Mouse (Mus musculus) embryonic facial prominence, embryonic 11.5 days (tissue): ENCODE measurements around the gene Usp21. TPM values are rescaled to one million over a fixed set of nuclear protein-coding genes. Genes with fewer than 3 reads are reported as not detected.
"Not testable (repeated sequence)": the region's sequence is repeated elsewhere in the genome, so short reads cannot be mapped to it uniquely, and the experiment has no call there.

Experiments used
- ATAC-seq: fragments of 200-750 bp; cut with Nextera tagmentation; replicated peaks from 2 replicates; pipeline ENCODE4 v1.8.0; 2017; ENCODE audit warnings: low read depth; ENCODE audit not compliant: insufficient number of reproducible peaks, low FRiP score, low TSS enrichment
- DNase-seq: peaks from one replicate; pipeline ENCODE4 v3.0.0-alpha.2; 2015; ENCODE audit warnings: low spot score
- H3K27ac ChIP-seq: fragments of 300-500 bp; sonication (generic); replicated peaks from 2 replicates; pipeline ENCODE4 v1.5.1; 2014; ENCODE audit warnings: mild to moderate bottlenecking, low read depth, low read length, control low read depth
- H3K27me3 ChIP-seq: fragments of 300-500 bp; sonication (generic); 2 replicates; pipeline ENCODE4 v1.6.1; 2014; ENCODE audit warnings: mild to moderate bottlenecking, low read length, moderate library complexity, mixed read lengths; ENCODE audit not compliant: control insufficient read depth, insufficient read depth
- H3K36me3 ChIP-seq: fragments of 300-500 bp; sonication (generic); replicated peaks from 2 replicates; pipeline ENCODE4 v1.6.1; 2014; ENCODE audit warnings: low read depth, mild to moderate bottlenecking, low read length, moderate library complexity, mixed read lengths; ENCODE audit not compliant: control insufficient read depth, insufficient read depth
- H3K4me1 ChIP-seq: fragments of 300-500 bp; sonication (generic); 2 replicates; pipeline ENCODE4 v1.6.1; 2014; ENCODE audit warnings: low read length, mixed read lengths; ENCODE audit not compliant: control insufficient read depth, insufficient read depth
- H3K4me2 ChIP-seq: fragments of 300-500 bp; sonication (generic); 2 replicates; pipeline ENCODE4 v1.6.1; 2014; ENCODE audit warnings: low read depth, mild to moderate bottlenecking, control low read depth, low read length, moderate library complexity
- H3K4me3 ChIP-seq: fragments of 300-500 bp; sonication (generic); 2 replicates; pipeline ENCODE4 v1.5.1; 2014; ENCODE audit warnings: low read depth, low read length, control low read depth
- H3K9ac ChIP-seq: fragments of 300-500 bp; sonication (generic); replicated peaks from 2 replicates; pipeline ENCODE4 v1.6.1; 2014; ENCODE audit warnings: mild to moderate bottlenecking, control low read depth, low read length
- H3K9me3 ChIP-seq: fragments of 300-500 bp; sonication (generic); replicated peaks from 2 replicates; pipeline ENCODE4 v1.6.1; 2016; ENCODE audit warnings: mild to moderate bottlenecking, low read length, inconsistent platforms, mixed read lengths; ENCODE audit not compliant: control insufficient read depth
- WGBS: fragments of 180-500 bp; shearing (Covaris S2); extraction: QIAGEN DNeasy Blood & Tissue Kit; methylation state at CpG from one replicate; pipeline ENCODE4 v1.1.7; 2014; 5-methylcytosine and 5-hydroxymethylcytosine counted together
- polyA plus RNA-seq: library from polyadenylated mRNA; unstranded; fragments of >200 nt; fragmentation: Nextera tagmentation; extraction: Ambion mirVana; gene quantifications from 2 replicates; pipeline ENCODE4 v1.2.1, GENCODE M21; 2014

The Usp21 gene
- polyA plus RNA-seq, 1 experiment from 2014 or later, result 96.1 TPM

- ATAC-seq (0 out of 2 replicates have a peak, but pooled peaks have one; percentile 65), DNase-seq (no peak)
- Histone ChIP-seq H3K36me3 (no peaks in the 10 kb centered on the region), H3K9me3 (no peaks in the 10 kb centered on the region), H3K4me3 (no peak overlapping the region), H3K9ac (no peak overlapping the region), H3K4me1 (no peaks in the 10 kb centered on the region), H3K4me2 (no peak overlapping the region), H3K27ac (no peak overlapping the region), H3K27me3 (no peaks in the 10 kb centered on the region)
- WGBS, result 68% methylated on average over 1 of the region's 1 CpGs
These were observed 34.2 kb upstream of the Usp21 start for GRCm38 (mm10) chr1:171322012-171322411.

GRCm38 (mm10) chr1:171321415-171321814, 33.6 kb upstream of the Usp21 start:
- Histone ChIP-seq H3K27me3 (no peaks in the 10 kb centered on the region), H3K9me3 (no peaks in the 10 kb centered on the region), H3K27ac (no peak overlapping the region), H3K36me3 (no peaks in the 10 kb centered on the region), H3K4me1 (no peaks in the 10 kb centered on the region), H3K4me3 (no peak overlapping the region), H3K4me2 (no peak overlapping the region), H3K9ac (no peak overlapping the region)
- ATAC-seq, result no peak
- DNase-seq, result peak; percentile 64

GRCm38 (mm10) chr1:171320151-171320550, 32.4 kb upstream of the Usp21 start:
- Histone ChIP-seq H3K27me3 (no peaks in the 10 kb centered on the region), H3K9ac (no peak overlapping the region), H3K9me3 (no peaks in the 10 kb centered on the region), H3K36me3 (no peaks in the 10 kb centered on the region), H3K27ac (no peak overlapping the region), H3K4me2 (no peak overlapping the region; the same call in 1 of the 2 replicates), H3K4me3 (peak overlapping the region; percentile 13), H3K4me1 (no peaks in the 10 kb centered on the region)
- DNase-seq, result no peak
- no peak for ATAC-seq
- 13% methylated on average over 5 of the region's 5 CpGs for WGBS

- 11% methylated on average over 7 of the region's 7 CpGs for WGBS
- no peaks in the 10 kb centered on the region for H3K9me3 ChIP-seq
- H3K4me2 ChIP-seq, result no peak overlapping the region
- no peaks in the 10 kb centered on the region for H3K36me3 ChIP-seq
- no peak overlapping the region for H3K9ac ChIP-seq
- no peak overlapping the region for H3K27ac ChIP-seq
- no peaks in the 10 kb centered on the region for H3K4me1 ChIP-seq
- H3K27me3 ChIP-seq, result no peaks in the 10 kb centered on the region
- no peak for DNase-seq
- H3K4me3 ChIP-seq, result no peak overlapping the region; the same call in 1 of the 2 replicates
- ATAC-seq, result no peak
These were observed 32.0 kb upstream of the Usp21 start for GRCm38 (mm10) chr1:171319748-171320147.

GRCm38 (mm10) chr1:171309321-171309720, 21.5 kb upstream of the Usp21 start:
- no peak overlapping the region for H3K4me3 ChIP-seq
- H3K4me2 ChIP-seq, result no peak overlapping the region
- H3K9ac ChIP-seq, result no peak overlapping the region
- WGBS, result 67% methylated on average over 2 of the region's 2 CpGs
- no peak for DNase-seq
- H3K4me1 ChIP-seq, result no peaks in the 10 kb centered on the region
- no peaks in the 10 kb centered on the region for H3K9me3 ChIP-seq
- no peak for ATAC-seq
- no peak overlapping the region for H3K27ac ChIP-seq
- no peaks in the 10 kb centered on the region for H3K36me3 ChIP-seq
- no peaks in the 10 kb centered on the region for H3K27me3 ChIP-seq

GRCm38 (mm10) chr1:171306157-171306556, 18.4 kb upstream of the Usp21 start:
- H3K9ac ChIP-seq, H3K27ac ChIP-seq, H3K36me3 ChIP-seq, H3K4me2 ChIP-seq, H3K4me3 ChIP-seq, H3K9me3 ChIP-seq, H3K4me1 ChIP-seq, DNase-seq, ATAC-seq, H3K27me3 ChIP-seq: not testable (repeated sequence)
- WGBS, result 73% methylated on average over 5 of the region's 5 CpGs

GRCm38 (mm10) chr1:171298226-171298625, 10.4 kb upstream of the Usp21 start:
- no peaks in the 10 kb centered on the region for H3K9me3 ChIP-seq
- WGBS, result 63% methylated on average over 3 of the region's 3 CpGs
- H3K9ac ChIP-seq, result no peak overlapping the region
- no peak overlapping the region for H3K4me2 ChIP-seq
- no peaks in the 10 kb centered on the region for H3K36me3 ChIP-seq
- no peak overlapping the region for H3K4me3 ChIP-seq
- DNase-seq (no peak), ATAC-seq (no peak)
- H3K27me3 ChIP-seq, result no peaks in the 10 kb centered on the region
- no peak overlapping the region for H3K27ac ChIP-seq
- H3K4me1 ChIP-seq, result no peaks in the 10 kb centered on the region

- Histone ChIP-seq H3K36me3 (no peaks in the 10 kb centered on the region), H3K9me3 (no peaks in the 10 kb centered on the region), H3K9ac (peak overlapping the region; percentile 91), H3K27me3 (no peaks in the 10 kb centered on the region), H3K4me2 (peak overlapping the region; percentile 45), H3K4me1 (no peaks in the 10 kb centered on the region), H3K4me3 (peak overlapping the region; percentile 71), H3K27ac (peak overlapping the region; percentile 91)
- WGBS, result 22% methylated on average over 3 of the region's 3 CpGs
- ATAC-seq (peak; percentile 7; the same call in 1 of the 2 replicates), DNase-seq (no peak)
These were observed 7.2 kb upstream of the Usp21 start for GRCm38 (mm10) chr1:171295063-171295402.
